Mouse (Mus musculus) gastrocnemius, postnatal 4 days (tissue): ENCODE data around the gene Gal3st1. TPM values are rescaled to one million over a fixed set of nuclear protein-coding genes. Genes with fewer than 3 reads are reported as not detected.
"Not testable (repeated sequence)": the region's sequence is repeated elsewhere in the genome, so short reads cannot be mapped to it uniquely, and the experiment has no call there.

Experiments used
- DNase-seq, 2 experiments: peaks; one replicate each; pipeline ENCODE4 v3.0.0; 2021 to 2022; ENCODE audit warnings: low spot score in 2 of 2, mixed read lengths in 2 of 2
- total RNA-seq, 2 experiments: library from RNA; stranded (reverse); gene quantifications; 2 replicates each; pipeline ENCODE4 v1.2.3; 2021

The Gal3st1 gene
- total RNA-seq, 2 experiments from 2014 or later, result 4.9 to 5.0 TPM

DNA sequence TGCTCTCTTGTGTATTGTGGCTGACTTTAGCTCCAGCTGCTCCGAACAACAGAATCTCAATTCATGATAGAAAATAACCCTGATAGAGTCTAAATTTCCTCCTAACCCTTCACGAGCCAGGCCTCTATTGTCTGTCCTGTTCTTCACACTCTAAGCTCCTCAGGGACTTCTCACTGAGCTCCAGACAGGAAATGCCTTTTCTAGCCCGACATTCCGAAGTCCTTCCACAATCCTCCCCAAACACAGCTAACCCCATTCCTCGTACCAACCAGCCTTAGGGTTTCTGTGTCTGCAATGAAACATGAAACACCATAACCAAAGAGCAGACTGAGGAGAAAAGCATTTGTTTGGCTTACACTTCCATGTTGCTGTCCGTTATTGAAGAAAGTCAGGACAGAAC, 1.9 kb upstream of the Gal3st1 start:
- no peak for DNase-seq

DNA sequence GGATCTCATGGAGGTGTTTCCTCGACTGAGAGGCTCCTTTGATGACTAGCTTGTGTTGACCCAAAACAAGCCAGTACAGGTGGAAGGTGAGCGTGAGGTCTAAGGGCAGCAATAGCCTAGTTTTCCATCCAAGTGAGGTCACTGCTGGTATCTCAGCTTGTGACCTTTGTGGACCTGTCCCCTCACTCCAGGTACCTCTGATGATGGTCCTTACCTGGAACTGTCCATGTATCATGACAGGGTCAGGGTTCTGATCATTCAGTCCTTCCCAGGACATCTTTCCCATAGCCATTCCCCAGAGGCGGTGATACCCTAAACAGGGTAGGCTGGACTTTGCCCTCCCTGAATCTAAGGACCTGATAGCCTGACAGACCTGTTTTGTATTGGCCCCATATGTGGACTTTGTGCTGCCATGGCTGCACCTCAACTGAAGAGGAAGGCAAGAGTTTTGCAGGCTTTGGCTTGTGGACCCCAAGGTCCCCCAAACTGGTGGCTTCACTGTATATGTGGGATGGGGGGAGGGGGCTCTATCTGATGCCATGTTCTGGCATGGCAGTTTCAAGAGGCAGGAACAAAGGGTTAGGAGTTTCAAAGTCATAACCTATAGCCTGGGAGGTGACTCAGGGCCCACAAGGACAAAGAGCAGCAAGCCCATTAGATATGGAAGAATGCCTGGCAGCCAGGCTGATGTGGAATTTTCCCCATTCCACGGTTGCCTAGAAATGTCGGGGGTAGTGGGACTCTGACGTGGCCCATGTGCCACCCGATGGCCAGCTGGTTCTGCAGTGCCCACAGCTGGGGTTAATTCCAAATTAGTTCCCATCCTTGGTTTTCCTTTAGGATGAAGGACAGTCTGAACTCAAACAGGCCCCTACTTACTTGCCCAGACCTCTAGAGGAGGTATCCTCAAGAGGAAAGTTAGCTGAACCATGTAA, 894 bp upstream of the Gal3st1 start:
- no peak for DNase-seq

DNA sequence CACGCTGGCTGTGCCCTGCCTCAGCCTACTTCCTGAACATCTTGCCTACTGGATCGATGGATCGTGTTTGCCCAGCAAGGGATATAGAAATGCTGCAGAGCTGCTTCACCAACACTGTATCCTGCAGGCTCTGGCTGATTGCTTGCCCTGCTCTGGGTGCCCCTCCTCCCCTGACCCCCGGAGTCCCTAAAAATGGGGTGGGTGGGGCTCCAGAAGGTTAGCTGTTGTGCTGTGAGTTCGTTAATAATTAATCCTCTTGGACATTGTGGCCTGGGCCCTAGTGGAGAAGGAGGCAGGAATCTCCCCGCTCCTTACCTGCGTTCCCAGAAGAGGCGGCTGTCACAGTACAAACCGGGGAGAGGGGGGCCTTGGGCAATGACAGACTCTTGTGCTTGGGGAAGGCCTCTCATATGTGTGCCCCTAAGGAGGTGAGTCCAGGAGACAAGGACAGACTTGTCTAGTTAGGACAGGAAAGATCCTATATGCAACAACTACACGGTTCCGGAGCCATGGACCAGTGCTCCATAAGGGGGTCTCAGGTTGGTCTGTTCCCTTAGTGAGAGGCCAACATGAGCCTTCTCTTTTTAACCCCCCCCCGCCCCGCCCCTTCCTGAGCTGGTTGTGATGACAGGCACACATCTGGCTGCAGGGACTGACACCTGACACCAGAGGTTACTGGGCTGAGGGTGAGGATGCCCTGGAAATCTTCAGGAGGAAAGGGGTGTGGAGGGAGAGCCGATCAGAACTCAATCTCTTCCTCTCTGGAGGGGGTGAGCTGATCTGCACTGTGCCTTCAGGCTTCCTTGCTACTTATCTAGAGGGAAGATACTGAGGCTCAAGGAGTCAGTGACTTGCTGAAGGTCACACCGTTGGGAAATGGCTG, 668 bp downstream of the Gal3st1 start:
- no peak for DNase-seq

DNA sequence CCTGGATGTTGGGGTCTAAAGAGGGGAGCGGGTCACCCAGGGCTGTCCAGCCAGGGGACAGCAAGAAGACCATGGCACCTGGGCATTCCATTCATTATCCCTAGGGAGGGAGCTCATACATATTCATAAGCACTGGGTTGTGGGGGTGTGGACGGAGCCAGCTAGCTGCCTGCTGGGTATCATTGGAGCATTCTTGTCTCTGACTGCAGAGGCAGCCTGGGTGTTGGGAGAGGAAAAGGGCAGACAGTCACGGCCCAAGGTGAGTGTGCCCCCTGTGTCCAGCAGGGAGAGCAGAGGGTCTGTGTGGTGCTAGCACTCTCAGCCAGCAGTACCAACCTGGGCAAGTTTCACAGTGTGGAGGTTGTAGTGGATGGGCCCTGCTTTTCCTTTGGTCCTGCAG, 6.3 kb downstream of the Gal3st1 start:
- no peak for DNase-seq

DNA sequence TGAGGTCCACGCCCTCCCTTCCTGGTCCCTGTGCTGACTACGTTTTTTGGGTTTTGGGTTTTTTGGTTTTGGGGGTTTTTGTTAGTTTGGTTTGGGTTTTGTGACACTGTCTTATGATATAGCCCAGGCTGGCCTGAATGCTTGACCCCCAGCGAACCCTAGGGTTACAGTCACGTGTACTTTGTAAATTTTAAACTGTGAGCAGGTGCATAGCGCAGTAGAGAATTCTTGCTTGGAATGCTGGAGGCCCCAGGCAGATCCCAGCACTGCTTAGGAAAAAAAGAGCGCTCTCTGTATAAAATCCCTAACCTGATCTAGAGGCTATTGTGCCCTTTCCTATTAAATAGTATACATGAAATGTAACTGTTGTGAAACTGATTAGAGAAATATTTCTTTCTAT, 9.7 kb downstream of the Gal3st1 start:
- DNase-seq, result no peak

DNA sequence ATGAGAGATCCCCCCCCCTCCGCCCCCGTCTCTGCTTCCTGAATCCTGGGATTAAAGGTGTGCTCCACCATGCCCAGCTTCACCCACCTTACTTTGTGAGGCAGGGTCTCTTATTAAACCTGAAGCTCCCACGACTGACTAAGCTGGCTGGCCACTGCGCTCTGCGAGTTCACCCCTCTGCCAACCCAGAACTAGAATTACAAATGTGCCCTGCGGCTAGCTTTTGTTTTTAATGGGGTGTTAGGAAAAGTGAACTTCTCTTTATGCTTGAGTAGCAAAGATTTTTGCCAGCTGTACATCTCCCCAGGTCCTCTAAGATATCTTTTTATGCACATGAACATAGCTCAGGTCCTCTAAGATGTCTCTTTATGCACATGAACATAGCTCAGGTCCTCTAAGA, 10.5 kb downstream of the Gal3st1 start:
- no peak for DNase-seq

DNA sequence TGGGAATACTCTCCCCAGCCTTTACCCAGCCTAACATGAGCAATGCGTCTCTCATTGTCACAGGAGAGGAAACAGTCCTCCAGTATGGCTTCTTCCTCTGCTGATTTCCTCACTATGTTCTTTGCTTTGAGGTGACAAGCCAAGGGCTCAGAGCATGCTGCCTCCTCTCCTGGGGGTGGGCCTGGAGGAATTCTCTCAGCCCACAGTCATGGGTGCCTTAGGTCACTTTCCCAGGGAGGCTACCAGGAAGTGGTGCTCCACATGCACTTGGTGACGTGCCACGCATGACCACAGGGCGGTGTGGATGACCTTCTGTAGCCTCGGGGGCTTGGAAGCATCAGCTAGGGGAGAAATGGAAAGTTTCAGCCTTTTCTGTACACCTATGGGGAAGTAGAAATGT, 12.1 kb downstream of the Gal3st1 start:
- DNase-seq, result no peak

DNA sequence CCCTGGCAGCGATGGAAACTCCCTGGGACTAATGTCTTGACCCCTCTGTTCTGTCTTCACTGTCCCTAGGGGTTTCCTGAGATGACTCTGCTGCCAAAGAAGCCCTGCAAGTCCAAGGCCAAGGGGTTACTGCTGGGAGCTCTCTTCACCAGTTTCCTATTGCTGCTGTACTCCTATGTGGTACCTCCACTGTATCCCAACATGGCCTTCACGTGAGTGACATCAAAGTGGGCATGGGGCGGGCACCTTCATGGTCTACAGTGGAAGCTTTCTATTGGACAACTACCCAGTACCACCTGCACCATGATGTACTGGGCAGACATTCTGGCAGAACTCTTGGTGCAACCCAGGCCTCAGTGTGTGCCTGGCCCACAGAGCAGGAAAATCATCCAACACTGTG, 13.4 kb downstream of the Gal3st1 start:
- no peak for DNase-seq

DNA sequence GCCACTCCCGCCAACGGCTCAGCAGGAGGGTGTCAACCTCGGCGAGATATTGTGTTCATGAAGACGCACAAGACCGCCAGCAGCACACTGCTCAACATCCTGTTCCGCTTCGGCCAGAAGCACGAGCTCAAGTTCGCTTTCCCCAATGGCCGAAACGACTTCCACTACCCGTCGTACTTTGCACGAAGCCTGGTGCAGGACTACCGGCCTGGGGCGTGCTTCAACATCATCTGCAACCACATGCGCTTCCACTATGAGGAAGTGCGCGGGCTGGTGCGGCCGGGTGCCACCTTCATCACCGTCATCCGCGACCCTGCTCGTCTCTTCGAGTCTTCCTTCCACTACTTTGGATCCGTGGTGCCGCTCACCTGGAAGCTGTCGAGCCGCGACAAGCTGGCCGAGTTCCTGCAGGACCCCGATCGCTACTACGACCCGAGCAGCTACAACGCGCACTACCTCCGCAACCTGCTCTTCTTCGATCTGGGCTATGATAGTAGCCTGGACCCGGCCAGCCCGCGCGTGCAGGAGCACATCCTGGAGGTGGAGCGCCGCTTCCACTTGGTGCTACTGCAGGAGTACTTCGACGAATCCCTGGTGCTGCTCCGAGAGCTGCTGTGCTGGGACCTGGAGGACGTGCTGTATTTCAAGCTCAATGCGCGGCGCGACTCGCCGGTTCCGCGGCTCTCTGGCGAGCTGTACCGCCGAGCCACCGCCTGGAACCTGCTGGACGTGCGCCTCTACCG, 14.7 kb downstream of the Gal3st1 start:
- no peak for DNase-seq

DNA sequence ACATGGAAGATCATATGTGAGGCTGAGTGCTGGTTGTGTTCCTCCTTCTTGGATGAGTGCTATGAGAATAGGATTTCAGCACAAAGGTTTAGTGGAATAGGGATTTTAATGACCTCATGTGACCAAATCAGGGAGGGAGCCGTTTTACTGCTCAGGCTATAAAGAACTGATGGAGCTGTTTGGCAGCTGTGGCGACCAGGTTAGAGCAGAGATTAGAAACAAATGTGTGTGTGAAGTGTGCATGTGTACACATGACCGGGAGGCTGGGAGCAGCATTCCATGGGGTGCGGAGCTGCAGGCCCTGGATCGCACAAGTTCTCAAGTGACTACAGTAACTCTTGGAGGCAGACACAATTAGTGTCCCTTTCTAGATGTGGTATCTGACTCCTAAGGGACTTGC, 16.1 kb downstream of the Gal3st1 start:
- no peak for DNase-seq

DNA sequence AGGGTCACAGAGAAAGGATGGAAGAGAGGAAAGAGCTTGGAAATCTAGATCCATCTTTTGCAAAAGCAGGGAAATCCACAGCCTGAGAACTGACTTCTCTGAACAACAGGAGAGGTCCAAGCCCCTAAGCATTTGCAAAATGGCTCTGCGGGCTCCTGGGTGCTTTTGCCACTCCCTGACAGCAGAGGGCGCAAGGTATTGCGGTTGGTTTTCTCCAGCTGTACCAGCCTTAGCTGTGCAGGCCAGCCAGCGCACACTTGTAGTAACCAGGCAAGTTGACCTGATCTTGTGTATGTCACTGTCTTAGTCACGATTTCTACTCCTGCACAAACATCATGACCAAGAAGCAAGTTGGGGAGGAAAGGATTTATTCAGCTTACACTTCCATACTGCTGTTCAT, 18.2 kb downstream of the Gal3st1 start:
- peak in 1 of 2 experiments; percentile 57 for DNase-seq

DNA sequence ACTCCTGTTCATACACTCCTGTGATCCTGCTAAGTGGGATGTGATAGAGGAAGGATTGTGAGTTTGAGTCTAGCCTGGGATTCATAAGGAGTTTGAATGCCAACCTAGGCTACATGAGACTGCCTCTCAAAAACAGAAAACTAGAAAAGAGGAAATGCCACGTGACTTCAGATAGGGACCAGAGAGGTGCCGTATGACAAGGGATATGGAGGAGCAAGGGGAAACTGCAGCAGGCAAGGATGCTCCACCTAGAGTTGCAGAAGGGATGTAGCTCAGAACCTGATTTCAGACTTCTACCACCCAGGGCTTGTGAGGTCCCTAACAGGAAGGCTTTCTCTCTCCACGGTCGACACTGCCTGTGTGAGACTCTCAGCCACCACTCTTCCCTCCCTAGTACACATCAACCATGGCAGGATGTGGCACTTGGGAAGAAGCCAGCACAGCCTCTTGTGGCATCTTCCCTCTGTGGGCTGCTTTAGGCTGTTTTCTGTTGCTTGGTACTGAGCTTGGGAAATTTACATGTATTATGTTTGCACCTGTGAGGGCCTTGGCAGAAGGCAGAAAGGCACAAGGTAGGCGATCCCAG, 21.9 kb downstream of the Gal3st1 start:
- DNase-seq, result no peak

DNA sequence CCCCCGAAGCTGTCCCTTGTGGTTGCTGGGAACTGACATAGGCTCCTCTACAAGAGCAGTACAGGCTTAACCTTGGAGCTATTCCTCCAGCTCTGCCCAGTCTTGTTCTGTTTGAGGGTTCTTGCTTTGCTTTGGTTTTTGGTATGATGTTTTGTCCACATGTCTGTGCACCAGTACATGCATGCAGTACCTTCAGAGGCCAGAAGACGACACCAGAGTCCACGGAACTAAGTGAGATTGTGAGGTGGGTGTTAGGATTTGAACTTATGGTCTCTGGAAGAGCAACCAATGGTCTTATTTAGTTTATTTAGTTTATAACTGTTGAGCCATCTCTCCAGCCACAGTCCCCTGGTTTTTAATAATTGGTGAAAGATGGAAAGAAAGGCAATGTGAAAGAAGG, 23.0 kb downstream of the Gal3st1 start:
- no peak for DNase-seq

DNA sequence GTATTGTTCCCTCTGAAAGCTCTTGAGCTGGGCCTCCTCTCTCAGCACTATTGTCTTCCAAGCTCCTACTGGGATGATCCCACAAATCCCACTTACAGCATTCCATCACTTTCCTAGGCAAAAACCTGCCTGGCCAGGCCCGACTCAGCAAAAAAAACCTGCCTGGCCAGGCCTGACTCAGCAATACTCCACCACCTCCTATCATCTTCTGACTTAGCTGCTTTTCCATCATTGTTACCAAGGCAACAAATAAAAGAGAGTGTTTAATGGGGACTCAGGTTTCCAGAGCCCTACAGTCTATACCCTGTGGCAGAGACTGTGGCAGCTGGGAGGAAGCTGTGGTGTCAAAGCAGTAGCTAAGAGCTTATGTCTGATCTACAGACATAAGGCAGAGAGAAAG, 29.2 kb downstream of the Gal3st1 start:
- DNase-seq, result no peak

DNA sequence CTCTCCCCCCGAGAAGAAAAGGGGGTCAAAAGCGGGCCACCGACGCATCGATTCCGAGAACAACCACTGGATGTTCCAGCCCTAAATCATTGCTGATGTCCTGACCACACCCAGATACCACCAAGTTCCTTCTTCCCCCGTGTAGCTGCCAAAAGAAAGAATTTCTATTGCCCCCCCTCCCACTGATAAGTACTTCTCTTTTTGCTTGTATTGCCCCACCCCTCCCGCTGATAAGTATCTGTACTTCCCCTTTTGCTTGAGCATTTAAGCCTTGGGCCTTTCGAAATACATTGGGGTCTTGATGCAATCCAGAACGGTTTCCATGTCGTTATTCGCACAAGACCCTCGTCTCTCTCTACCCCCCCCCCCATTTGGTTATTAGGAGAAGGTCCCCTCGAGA, 32.4 kb downstream of the Gal3st1 start:
- not testable (repeated sequence) for DNase-seq

DNA sequence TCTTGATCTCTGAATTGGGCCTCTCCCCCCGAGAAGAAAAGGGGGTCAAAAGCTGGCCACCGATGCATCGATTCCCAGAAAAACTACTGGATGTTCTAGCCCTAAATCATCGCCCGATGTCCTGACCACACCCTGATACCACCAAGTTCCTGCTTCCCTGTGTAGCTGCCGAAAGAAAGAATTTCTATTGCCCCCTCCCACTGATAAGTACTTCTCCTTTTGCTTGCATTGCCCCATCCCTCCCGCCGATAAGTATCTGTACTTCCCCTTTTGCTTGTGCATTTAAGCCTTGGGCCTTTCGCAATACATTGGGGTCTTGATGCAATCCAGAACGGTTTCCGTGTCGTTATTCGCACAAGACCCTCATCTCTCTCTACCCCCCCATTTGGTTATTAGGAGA, 38.7 kb downstream of the Gal3st1 start:
- not testable (repeated sequence) for DNase-seq

DNA sequence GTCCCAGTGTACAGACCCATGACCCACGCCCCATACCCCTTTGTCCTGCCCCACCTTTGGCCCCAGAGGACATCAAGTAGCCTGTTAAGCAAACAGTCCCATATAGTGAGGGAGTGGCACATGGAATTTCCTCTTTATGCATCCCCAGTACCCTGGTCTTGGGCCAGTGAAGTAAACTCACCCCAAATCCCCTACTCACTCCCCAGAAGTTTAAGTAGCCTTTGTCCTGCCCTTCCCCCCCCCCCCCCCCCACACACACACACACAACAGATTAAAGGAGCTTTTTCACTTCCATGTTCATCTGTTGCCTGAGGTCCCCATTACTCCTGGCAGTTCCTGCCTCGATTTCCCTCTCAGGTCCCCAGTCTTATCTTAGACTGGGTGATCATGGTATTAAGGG, 39.9 kb downstream of the Gal3st1 start:
- DNase-seq, result no peak

DNA sequence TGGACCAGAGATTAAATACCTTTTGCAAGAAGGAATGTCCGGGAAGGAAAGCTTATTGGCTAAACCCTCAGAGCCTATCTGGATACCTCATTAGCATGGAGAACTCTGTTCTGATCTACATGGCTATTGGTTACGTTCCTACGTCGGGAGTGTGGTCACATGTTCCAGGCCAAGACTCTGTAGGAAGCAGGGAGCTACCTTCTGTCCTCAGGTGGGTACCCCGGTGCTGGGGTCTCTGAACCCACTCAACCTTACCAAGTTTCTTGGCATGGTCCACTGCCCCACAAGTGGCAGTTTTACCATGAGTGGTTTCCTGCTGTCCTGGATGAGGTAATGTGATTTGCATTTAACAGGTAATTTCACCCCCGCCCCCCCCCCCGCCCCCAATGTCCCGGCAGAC, 43.6 kb downstream of the Gal3st1 start:
- DNase-seq, result no peak

DNA sequence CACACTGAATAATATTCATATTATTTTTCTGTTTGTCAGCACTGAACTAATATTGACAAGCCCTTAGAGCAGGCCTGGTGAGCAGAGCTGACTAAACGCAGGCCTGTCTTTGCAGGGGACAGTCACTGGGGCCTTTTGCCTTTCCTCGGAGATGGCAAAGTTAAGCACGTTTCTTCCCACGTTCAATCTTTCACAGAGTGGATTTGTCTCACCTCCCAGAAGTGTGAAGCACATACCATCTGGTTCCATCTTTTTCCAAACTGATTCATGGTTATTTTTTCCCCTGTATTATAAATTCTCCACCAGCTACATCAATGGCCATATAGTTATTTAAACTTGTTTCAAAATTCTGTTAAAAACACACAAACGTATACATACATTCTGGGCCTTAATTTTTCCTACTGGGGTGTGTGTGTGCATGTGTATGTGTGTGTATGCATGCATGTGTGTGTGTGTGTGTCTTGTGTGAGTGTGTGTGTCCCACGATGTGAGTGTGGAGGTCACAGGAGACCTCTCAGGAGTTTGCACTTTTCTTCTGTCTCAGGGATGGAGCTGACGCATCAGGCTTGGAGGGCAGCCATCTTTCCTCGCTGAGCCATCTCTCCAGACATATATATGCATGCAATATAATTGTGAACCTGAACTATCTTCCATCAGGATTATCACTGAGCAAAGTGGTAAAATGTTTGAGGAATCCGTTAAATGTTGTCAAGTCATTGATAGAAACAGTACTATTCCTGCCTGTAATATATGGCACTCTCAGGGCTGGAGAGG, 44.3 kb downstream of the Gal3st1 start:
- DNase-seq, result no peak

DNA sequence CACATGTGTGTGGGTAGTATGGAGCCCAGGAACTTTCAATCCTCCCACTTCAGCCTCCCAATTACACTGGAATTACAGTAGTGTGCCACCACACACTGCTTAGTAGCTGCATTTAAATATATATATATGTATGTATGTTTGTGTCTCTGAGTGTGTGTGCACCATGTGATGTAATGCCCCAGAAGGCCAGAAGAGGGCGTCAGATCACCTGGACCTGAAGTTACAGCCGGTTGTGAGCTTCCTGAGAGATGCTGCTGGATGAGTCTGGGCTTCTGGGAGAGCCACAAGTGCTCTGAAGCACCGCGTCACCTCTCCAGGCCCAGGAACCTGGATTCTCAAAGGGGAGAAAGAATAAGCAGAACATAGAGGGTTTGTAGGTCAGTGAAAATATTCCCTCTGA, 45.9 kb downstream of the Gal3st1 start:
- DNase-seq, result no peak
